Mouse (Mus musculus) ES-Bruce4 (cell line): ENCODE measurements around the gene Trpm8.

Source experiments
- CTCF ChIP-seq: IDR thresholded peaks from one replicate; pipeline ENCODE4 v1.8.1; 2011; ENCODE audit warnings: low read depth, low read length
- POLR2A ChIP-seq: IDR thresholded peaks from one replicate; pipeline ENCODE4 v1.8.1; 2011; ENCODE audit warnings: low read length; ENCODE audit not compliant: insufficient read depth

GRCm38 (mm10) chr1:88289152-88289551 is 11.7 kb downstream of the Trpm8 start:
- no peak for TF ChIP-seq CTCF
- no peak for TF ChIP-seq POLR2A
